Mouse (Mus musculus) common myeloid progenitor, adult 5-6 weeks (primary cell): ENCODE results near the gene Egln2. TPM values are rescaled to one million over a fixed set of nuclear protein-coding genes. Genes with fewer than 3 reads are reported as not detected.

Experiments
- ATAC-seq: replicated peaks from 2 replicates; pipeline ENCODE4 v1.8.0; 2016; ENCODE audit warnings: low read depth, mild to moderate bottlenecking, moderate TSS enrichment, inconsistent platforms; ENCODE audit not compliant: poor library complexity, severe bottlenecking
- total RNA-seq: library from RNA; stranded (forward); fragments of 200-1000, 187-1606 nt; gene quantifications from 2 replicates; pipeline ENCODE4 v1.2.3, GENCODE M21; 2017

The Egln2 gene
- total RNA-seq, 1 experiment from 2014 or later = 24.7 TPM

DNA sequence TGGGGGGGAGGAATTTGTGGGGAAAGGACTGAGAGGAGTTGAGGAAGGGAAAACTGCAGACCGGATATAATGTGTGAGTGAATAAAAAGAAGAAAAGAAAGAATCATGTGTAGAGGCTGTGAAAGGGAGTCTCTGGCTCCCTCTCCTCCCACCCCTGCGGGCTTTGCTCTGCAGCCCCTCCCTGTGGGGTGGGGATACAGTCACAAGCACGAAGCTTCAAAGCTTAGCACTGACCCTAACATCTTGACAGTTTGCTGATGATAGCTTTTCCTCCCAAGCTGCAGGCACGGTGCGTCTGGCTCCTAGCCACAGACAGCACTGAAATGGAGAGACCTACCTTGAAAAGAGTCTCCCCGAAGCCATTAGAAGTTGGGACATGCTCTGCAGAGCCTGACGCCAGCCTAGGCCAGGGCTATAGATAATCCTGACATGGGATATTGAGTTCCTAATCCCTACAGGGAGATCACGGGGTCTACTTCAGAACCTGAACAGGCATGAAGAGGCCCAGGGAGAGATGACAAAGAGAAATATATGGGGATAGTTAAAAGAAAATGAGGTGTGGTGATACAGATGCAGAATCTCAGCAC, 30.1 kb downstream of the Egln2 start:
- ATAC-seq = no peak

DNA sequence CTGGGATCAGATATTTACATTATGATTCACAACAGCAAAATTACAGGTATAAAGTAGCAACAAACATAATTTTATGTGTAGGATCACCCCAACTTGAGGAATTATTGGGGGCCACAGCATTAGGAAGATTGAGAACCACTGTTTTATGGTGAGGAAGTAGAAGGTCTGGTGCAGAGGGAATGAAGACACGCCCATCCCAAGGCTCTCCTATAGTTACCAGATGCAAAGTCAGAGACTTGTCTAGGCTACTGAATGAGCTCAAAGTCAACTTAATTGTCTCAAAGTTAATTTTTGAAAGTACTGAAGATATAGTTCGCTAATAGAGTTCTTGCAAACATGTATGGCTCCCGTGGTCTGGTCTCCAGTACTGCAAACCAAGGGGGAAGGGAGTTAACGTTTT, 32.8 kb downstream of the Egln2 start:
- no peak for ATAC-seq

DNA sequence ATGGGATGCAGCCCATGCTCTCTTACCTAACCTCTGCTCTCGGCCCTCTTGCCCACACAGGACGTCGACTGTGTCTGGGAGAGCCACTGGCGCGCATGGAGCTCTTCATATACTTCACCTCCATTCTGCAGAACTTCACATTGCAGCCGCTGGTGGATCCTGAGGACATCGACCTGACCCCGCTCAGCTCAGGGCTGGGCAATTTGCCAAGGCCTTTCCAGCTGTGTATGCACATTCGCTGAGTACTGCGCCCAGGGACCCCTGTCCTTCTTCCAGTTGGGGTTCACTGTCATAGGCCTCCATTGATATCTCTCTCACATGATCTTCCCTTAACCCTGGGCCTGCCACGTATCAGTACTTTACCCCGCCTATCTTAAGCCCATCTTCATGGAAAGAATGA, 33.4 kb downstream of the Egln2 start:
- ATAC-seq = no peak

DNA sequence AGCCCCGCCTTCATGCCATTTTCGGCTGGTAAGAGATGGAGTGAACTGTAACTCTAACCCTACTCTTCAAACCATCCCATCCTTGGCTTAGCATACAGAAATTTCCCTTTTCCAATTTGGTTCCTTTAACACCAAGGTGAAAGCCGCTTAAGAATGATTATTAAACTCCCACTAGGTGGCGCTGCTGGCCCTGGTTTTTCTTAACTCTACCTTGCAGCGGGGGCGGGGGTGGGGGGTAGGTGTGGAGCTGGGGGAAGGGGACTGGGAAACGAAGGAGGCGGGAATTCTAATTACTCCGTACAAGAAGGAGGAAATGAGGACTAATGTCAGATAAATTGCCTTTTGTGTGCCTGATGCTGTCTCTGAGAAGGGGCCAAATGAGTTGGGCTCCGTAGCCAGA, 34.0 kb downstream of the Egln2 start:
- ATAC-seq = peak; percentile 46

DNA sequence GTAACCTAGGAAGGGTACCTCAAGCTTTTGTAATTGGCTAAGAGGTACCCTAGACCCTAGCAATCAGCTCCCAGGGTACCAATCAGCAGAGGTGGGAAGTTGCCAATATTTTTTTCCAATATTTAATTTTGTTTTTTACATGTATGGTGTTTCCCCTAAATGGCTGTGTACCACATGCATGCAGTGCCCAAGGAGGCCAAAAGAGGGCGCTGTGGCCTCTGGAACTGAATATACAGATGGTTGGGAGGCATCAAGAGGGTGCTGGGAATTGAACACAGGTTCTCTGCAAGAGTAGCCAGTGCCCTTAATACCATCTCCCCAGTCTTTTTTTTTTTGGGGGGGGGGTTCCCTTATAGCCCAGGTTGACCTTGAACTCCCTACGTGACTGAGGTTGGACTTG, 35.2 kb downstream of the Egln2 start:
- ATAC-seq = no peak

DNA sequence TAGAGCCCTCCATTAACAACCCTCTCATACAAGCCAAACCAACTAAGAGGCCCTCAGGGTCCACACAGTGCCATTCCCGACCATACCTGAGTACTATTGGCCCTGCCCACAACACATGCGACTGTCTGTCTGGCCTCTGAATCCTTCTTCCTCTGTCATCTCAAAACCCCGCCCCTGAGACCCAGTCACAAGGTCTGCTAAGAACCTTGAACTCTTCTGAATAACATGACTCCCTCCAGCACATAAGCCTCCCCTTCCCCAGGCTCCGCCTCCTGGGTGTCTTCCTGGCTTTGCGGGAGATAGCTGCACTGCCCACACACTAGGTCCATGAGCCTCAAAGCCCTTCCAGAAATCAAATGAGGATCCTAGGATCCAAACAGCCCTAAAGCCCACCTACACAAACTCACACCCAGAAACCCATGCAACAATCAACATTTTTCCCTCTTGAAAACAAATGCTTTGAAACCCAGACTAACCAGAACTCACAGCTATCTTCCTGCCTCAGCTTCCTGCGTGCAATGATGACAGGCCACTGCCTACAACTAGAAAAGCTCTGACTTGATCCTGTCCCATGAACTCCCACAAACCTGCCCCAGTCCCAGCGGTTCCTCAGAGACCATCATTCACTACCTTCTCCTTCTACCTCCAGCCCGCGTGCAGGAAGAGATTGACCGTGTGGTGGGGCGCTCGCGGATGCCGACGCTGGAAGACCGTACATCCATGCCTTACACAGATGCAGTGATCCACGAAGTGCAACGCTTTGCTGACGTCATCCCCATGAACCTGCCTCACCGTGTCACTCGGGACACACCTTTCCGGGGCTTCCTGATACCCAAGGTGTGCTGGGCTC, 35.9 kb downstream of the Egln2 start:
- ATAC-seq = no peak

DNA sequence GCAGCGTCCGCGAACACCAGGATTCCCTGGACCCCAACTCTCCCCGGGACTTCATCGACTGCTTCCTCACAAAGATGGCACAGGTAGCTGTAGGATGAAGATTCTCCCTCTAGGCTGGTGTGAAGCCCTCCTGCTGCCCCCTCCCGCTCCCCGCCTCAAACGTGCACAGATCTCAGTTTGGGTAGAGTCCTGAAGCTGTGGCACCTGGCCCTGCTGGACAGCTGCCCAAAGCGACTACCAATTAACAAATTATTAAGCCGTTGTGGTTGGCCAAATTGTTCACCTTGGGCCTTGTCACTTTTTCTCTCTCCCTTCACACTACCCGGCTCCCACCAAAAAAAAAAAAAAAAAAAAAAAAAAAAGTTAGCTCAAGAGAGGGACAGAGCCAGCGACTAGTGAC, 36.8 kb downstream of the Egln2 start:
- no peak for ATAC-seq

DNA sequence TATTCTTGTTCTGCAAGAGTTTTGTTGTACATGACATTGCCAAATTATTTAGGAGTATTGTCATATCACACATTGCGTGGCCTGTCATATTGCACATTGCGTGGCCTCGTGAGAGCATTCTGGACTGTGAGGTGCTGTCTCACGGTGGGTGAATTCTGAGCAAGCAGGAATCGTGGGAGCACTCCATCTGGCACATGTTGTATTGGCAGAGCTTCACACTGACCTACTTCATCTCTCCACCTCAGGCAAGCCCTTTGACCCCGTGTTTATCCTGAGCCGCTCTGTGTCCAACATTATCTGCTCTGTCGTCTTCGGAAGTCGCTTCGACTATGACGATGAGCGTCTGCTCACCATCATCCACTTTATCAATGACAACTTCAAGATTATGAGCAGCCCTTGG, 37.7 kb downstream of the Egln2 start:
- ATAC-seq = no peak

DNA sequence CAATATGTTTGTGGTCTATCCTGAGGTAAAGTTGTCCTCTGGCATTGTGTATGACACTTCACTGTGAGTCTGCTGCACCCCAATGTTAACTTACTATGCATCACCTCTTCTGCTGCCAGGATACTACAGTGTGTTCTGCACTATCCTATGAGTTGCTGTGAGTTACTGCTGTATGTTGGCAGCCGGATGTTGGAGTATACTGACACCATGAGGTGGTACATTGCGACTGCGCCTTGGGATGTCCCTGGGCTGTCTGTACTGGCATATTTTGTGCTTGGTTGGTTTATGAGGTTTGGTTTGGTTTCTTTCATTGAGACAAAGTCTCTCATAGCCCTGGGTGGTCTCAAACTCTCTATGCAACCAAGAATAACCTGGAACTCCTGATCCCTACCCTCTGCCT, 38.4 kb downstream of the Egln2 start:
- peak; percentile 84 for ATAC-seq

DNA sequence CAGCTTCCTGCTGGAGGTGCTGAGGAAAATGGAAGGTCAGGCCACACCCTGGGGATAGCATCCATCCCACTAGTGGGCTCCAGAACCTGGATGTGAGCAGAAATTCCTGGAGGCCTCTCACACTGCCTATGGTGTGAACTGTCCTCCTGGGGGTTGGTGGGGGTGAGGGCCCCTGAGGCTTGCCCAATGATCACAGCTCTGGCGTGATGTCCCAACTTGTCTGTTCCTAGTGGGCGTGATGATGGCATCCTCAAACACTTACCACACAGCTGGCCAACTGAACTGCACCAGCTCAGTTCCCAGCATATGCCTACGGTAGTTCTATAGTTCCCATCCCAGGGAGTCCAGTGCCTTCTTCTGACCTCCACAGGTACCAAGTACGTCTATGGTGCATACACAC, 41.6 kb downstream of the Egln2 start:
- ATAC-seq = no peak

DNA sequence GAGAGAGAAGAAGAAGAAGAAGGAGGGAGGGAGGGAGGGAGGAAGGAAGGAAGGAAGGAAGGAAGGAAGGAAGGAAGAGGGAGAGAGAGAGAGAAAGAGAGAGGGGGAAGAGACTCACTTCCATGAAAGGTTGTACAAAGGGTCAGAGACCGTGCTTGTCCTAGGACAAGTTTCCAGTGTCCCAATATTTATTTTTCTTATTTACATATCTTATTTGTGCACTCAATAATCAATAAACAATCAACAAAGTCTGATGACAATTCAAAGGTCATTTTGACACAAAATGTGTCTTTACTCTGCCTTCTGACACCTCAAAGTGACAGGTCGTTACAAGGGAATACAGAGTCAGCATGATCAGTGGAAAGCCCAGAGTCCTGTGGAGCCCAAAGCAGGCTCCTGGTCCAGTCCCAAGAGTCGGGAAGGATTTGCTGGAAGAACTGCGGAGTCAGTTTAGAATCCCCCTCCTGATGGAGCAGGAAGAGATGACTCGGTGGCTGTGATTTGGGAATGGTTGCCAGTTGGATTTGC, 42.2 kb downstream of the Egln2 start:
- no peak for ATAC-seq

DNA sequence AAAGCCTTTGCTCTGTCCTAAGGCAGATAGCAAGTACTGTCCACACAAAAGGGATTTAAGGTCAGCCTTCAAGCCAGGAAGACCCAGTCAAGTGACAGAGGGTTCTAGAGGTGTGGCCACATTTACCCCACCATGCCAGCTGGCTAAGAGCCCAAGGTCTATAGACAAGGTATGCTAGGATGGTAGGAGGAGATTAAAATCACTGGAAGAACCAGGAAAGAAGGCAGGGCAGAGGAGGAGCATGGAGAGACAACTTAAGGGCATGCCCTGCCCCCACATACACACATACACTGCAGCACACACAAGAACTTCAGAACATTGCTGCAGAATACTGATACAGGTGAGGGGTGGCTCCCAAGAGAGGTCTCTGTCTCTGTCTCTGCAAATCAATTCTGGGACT, 46.9 kb downstream of the Egln2 start, which contains the start of gene Cyp2f2:
TSS of gene Cyp2f2 (plus strand) at position 234 of the 400 bp plus-strand sequence.
- ATAC-seq = no peak

DNA sequence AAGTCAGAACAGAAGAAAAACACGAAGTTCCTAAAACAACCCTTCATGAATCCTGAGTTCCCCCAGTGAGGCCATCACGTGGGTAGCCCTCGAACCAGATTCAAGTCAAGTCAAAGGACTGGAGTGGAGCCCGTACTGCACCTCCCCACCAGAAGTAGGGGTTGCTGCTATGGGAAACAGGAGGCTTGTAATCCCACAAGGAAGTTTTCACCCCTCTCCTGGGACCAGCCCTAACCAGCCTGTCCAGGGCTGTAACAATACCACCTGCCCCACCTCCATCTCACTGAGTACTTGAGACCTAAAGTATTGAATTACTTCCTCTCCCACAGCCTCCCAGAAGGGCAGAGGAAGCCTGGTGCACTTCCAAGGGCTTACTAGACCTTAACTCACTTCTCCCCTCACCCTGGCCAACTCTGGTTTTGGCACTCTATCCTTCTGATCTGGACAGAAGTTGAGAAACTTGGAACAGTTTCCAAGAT, 48.5 kb downstream of the Egln2 start:
- no peak for ATAC-seq

DNA sequence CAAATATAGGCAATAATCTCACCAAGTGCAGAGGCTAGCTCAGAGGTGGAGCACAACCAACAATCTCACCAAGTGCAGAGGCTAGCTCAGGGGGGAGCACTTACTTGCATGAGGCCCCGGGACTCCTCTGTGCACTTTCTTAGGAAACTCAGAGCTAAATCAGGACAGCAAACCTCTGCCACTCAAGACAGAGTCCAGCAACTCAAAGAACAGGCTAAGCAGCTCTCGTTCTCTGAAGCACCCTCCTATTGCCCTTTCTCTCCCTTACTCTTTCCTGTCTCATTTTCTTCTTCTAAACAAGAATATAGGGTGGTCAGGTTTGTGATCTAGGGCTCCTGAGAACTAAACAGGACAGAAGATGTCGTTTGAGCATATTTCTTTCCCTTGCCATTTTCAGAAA, 54.6 kb downstream of the Egln2 start:
- no peak for ATAC-seq

DNA sequence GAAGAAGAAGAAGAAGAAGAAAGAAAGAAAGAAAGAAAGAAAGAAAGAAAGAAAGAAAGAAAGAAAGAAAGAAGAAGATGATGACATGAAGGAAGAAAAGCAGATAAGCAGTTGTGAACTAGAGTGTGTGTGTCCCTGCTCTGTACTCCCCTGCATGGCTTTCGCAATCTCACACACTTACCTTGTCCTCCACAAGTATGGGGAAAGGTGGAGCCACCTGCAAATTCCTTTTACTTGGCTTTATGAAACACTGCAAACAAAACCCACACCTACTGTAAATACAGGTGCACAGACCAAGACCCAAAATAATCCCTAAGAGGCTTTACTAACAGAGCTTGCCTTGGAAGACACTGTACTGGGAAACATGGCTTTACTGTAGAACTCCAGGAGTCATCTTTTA, 55.6 kb downstream of the Egln2 start:
- ATAC-seq = no peak

DNA sequence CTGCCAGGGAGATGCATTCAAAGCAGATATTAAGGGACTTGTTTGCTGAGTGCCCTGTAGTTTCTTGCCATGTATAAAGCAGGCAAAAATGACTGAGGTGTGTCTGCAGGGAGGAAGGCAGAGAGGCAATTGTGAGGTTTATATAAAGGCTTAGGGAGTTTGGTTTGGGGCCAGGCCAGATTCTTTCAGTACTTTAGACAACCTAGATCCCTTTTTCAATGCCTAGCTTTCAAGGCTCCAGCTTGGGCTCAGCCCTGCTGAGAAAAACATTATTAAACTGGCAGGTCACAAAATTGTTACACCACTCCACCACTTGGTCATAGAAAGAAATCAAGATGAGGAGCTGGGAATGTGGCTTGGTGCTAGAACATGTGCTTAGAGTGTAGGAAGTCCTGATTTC, 56.3 kb downstream of the Egln2 start:
- no peak for ATAC-seq

Other genes starting within 250 kb of the Egln2 start
- gene Cyp2a22, start 227.4 kb downstream of the Egln2 start, total RNA-seq = not detected in 2 replicates
- gene Cyp2a12, start 137.7 kb downstream of the Egln2 start, total RNA-seq = not detected in 2 replicates
- gene Cyp2f2, start 46.9 kb downstream of the Egln2 start, total RNA-seq = not detected in 2 replicates
- not detected in 2 replicates for gene Cyp2t4, start 13.1 kb downstream of the Egln2 start, total RNA-seq
- 10.6 and 21.7 TPM in 2 replicates for gene Rab4b, start 12.1 kb upstream of the Egln2 start, total RNA-seq
- gene Gm21983, start 14.3 kb upstream of the Egln2 start, total RNA-seq = not detected in 2 replicates
- 0.23 TPM in 1 of 2 replicates, not detected in the other for gene Mia, start 14.4 kb upstream of the Egln2 start, total RNA-seq
- 4.8 and 5.7 TPM in 2 replicates for gene BC024978, start 29.0 kb upstream of the Egln2 start, total RNA-seq
- 102 and 125 TPM in 2 replicates for gene Snrpa, start 29.5 kb upstream of the Egln2 start, total RNA-seq
- 5.2 and 5.4 TPM in 2 replicates for gene Itpkc, start 61.9 kb upstream of the Egln2 start, total RNA-seq
- gene Coq8b, start 66.2 kb upstream of the Egln2 start, total RNA-seq = 8.2 and 15.7 TPM in 2 replicates
- 0.29 and 1.1 TPM in 2 replicates for gene Numbl, start 91.6 kb upstream of the Egln2 start, total RNA-seq
- gene Ltbp4, start 170.9 kb upstream of the Egln2 start, total RNA-seq = 0.44 TPM in 1 of 2 replicates, not detected in the other
- 18.4 and 25.8 TPM in 2 replicates for gene Shkbp1, start 189.2 kb upstream of the Egln2 start, total RNA-seq
- 2.2 TPM in 1 of 2 replicates, not detected in the other for gene Gm20479, start 190.6 kb upstream of the Egln2 start, total RNA-seq